Mouse (Mus musculus): ENCODE measurements around the gene Mapk7. TPM values are rescaled to one million over a fixed set of nuclear protein-coding genes. Genes with fewer than 3 reads are reported as not detected.

Gene Mapk7
- polyA plus RNA-seq, 1 experiment from 2014 or later, result 63.6 TPM

DNA sequence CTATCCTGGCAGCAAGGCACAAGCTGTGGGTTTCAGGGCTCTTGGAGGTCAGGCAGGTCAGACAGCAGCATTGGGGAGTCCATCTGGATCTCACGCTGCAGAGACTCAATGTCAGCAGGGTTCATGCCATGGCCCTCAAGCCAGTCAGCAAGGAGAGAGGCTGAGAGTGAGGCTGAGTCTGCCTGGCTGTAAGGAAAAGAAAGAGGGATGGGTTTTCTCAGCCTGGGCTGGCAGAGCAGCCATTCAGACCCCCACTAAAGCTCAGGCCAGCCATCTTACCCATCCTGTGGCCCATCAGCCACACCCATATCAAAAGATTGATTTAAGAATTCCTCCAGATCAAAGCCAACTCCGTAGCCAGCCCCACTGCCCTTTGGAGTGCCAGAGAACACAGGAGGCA lies 5.1 kb downstream of the Mapk7 start:
- Histone ChIP-seq H3K27ac (no peak overlapping the region), H3K27me3 (no peaks in the 10 kb centered on the region), H3K9me3 (replicated peaks) (no peaks in the 10 kb centered on the region), H3K4me2 (no peak overlapping the region), H3K4me1 (peaks cover 67% of the 10 kb centered on the region), H3K36me3 (peaks cover 53% of the 10 kb centered on the region), H3K9ac (no peak overlapping the region), H3K4me3 (replicated peaks) (no peak overlapping the region)
- WGBS, result 72% methylated on average over 2 of the region's 2 CpGs
- ATAC-seq (replicated peaks; ENCODE audit: low FRiP score), result no peak

DNA sequence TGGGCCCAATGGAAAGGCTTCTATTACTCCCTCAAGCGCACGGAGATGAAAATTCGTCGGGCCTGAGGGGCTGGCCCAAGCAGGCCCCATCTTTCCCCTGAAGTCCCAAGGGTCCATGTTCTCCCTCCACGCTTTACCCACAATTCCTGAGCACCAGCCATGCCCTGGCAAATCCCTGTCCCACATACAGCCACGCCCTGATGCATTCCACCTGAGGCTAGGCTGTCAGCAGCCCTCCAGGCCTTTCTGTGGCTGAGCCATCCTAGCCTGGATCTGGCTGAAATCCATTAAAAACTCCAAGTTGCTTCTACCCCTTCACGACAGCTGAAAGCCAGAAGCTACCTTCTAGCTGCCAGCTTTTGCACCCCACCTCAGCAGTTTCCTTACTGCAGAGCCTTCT lies 6.3 kb downstream of the Mapk7 start:
- peak overlapping the region; percentile 97; the same call in 1 of the 2 replicates for H3K27ac ChIP-seq
- no peak overlapping the region for H3K4me3 ChIP-seq (replicated peaks)
- 87% methylated on average over 7 of the region's 7 CpGs for WGBS
- H3K4me2 ChIP-seq, result no peak overlapping the region
- no peaks in the 10 kb centered on the region for H3K9me3 ChIP-seq (replicated peaks)
- peaks cover 73% of the 10 kb centered on the region for H3K4me1 ChIP-seq
- peaks cover 53% of the 10 kb centered on the region for H3K36me3 ChIP-seq
- no peaks in the 10 kb centered on the region for H3K27me3 ChIP-seq
- no peak for ATAC-seq (replicated peaks; ENCODE audit: low FRiP score)
- H3K9ac ChIP-seq, result no peak overlapping the region

- Histone ChIP-seq H3K27ac (0 out of 2 replicates have a peak overlapping the region, but pooled peaks have one; percentile 97), H3K9me3 (replicated peaks) (no peaks in the 10 kb centered on the region), H3K4me2 (peak overlapping the region; percentile 58), H3K4me3 (replicated peaks) (no peak overlapping the region), H3K27me3 (no peaks in the 10 kb centered on the region), H3K9ac (no peak overlapping the region), H3K36me3 (peaks cover 47% of the 10 kb centered on the region), H3K4me1 (peaks cover 67% of the 10 kb centered on the region)
- ATAC-seq (replicated peaks; ENCODE audit: low FRiP score), result no peak
- 17% methylated on average over 2 of the region's 2 CpGs for WGBS
Observed at GRCm38 (mm10) chr11:61487401-61487800, 6.8 kb downstream of the Mapk7 start.

- WGBS, result 61% methylated on average over 14 of the region's 14 CpGs
- H3K36me3 ChIP-seq, result peaks cover 40% of the 10 kb centered on the region
- no peak for ATAC-seq (replicated peaks; ENCODE audit: low FRiP score)
- H3K4me1 ChIP-seq, result peaks cover 69% of the 10 kb centered on the region
- peak overlapping the region; percentile 58 for H3K4me2 ChIP-seq
- H3K9ac ChIP-seq, result no peak overlapping the region; the same call in 1 of the 2 replicates
- peak overlapping the region; percentile 40 for H3K4me3 ChIP-seq (replicated peaks)
- no peaks in the 10 kb centered on the region for H3K9me3 ChIP-seq (replicated peaks)
- H3K27me3 ChIP-seq, result no peaks in the 10 kb centered on the region
- peak overlapping the region; percentile 97 for H3K27ac ChIP-seq
Observed at GRCm38 (mm10) chr11:61486458-61487219, 7.6 kb downstream of the Mapk7 start.

GRCm38 (mm10) chr11:61485541-61486457 lies 8.4 kb downstream of the Mapk7 start:
- Histone ChIP-seq H3K27me3 (no peaks in the 10 kb centered on the region), H3K27ac (peak overlapping the region; percentile 97), H3K9ac (peak overlapping the region; percentile 39), H3K36me3 (peaks cover 31% of the 10 kb centered on the region), H3K4me1 (peaks cover 74% of the 10 kb centered on the region), H3K4me3 (replicated peaks) (peak overlapping the region; percentile 40), H3K9me3 (replicated peaks) (no peaks in the 10 kb centered on the region), H3K4me2 (peak overlapping the region; percentile 58)
- 32% methylated on average over 22 of the region's 22 CpGs for WGBS
- ATAC-seq (replicated peaks; ENCODE audit: low FRiP score), result no peak

GRCm38 (mm10) chr11:61484613-61485540 lies 9.3 kb downstream of the Mapk7 start, which contains the start of gene Mfap4:
Gene Mfap4 (plus strand): TSS chr11:61485431.
- Histone ChIP-seq H3K9me3 (replicated peaks) (no peaks in the 10 kb centered on the region), H3K36me3 (peaks cover 22% of the 10 kb centered on the region), H3K27me3 (no peaks in the 10 kb centered on the region), H3K27ac (peak within 1 kb of the TSS; percentile 97), H3K4me3 (replicated peaks) (peak within 1 kb of the TSS; percentile 40), H3K4me1 (peaks cover 67% of the 10 kb centered on the region), H3K4me2 (peak within 1 kb of the TSS; percentile 58), H3K9ac (peak within 1 kb of the TSS; percentile 39)
- ATAC-seq (replicated peaks; ENCODE audit: low FRiP score), result peak; percentile 92
- WGBS, result 12% methylated on average over 20 of the region's 20 CpGs

DNA sequence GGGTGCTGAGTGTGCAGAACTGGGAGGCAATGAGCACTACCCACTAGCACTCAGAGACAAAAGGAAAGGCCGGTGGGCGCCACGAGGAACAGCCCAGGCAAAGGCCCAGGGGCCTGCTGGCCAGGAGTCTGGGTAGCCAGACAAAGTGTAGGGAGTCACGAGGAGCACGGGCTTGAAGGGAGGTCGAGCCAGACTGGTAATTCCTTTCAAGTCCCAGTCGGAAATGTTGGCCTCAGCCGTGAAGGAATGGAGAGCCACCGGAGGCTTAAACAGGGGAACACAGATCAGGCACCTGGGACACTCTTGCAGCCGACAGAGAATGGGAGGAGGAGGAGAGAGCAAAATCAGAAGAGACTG lies 10.0 kb downstream of the Mapk7 start:
- Histone ChIP-seq H3K27me3 (no peaks in the 10 kb centered on the region), H3K4me1 (peaks cover 61% of the 10 kb centered on the region), H3K9ac (no peak overlapping the region), H3K27ac (peak overlapping the region; percentile 97), H3K36me3 (peaks cover 16% of the 10 kb centered on the region), H3K9me3 (replicated peaks) (no peaks in the 10 kb centered on the region), H3K4me3 (replicated peaks) (peak overlapping the region; percentile 40; the same call in 1 of the 2 replicates), H3K4me2 (peak overlapping the region; percentile 58)
- ATAC-seq (replicated peaks; ENCODE audit: low FRiP score), result no peak
- WGBS, result 18% methylated on average over 10 of the region's 10 CpGs

GRCm38 (mm10) chr11:61483226-61483845 lies 10.9 kb downstream of the Mapk7 start:
- H3K4me2 ChIP-seq, result no peak overlapping the region
- ATAC-seq (replicated peaks; ENCODE audit: low FRiP score), result no peak
- peak overlapping the region; percentile 97 for H3K27ac ChIP-seq
- no peaks in the 10 kb centered on the region for H3K9me3 ChIP-seq (replicated peaks)
- H3K36me3 ChIP-seq, result peaks cover 7% of the 10 kb centered on the region
- H3K4me3 ChIP-seq (replicated peaks), result no peak overlapping the region
- no peaks in the 10 kb centered on the region for H3K27me3 ChIP-seq
- peaks cover 61% of the 10 kb centered on the region for H3K4me1 ChIP-seq
- H3K9ac ChIP-seq, result no peak overlapping the region
- WGBS, result 74% methylated on average over 13 of the region's 13 CpGs

GRCm38 (mm10) chr11:61481239-61482090 lies 12.7 kb downstream of the Mapk7 start:
- Histone ChIP-seq H3K36me3 (no peaks in the 10 kb centered on the region), H3K4me1 (peaks cover 56% of the 10 kb centered on the region), H3K27ac (no peak overlapping the region), H3K4me3 (replicated peaks) (no peak overlapping the region), H3K9ac (no peak overlapping the region), H3K9me3 (replicated peaks) (no peaks in the 10 kb centered on the region), H3K4me2 (no peak overlapping the region), H3K27me3 (no peaks in the 10 kb centered on the region)
- 59% methylated on average over 9 of the region's 9 CpGs for WGBS
- no peak for ATAC-seq (replicated peaks; ENCODE audit: low FRiP score)

- no peaks in the 10 kb centered on the region for H3K9me3 ChIP-seq (replicated peaks)
- ATAC-seq (replicated peaks; ENCODE audit: low FRiP score), result no peak
- H3K4me1 ChIP-seq, result peaks cover 29% of the 10 kb centered on the region
- no peak overlapping the region for H3K4me2 ChIP-seq
- H3K27me3 ChIP-seq, result no peaks in the 10 kb centered on the region
- H3K9ac ChIP-seq, result no peak overlapping the region
- no peak overlapping the region for H3K27ac ChIP-seq
- no peaks in the 10 kb centered on the region for H3K36me3 ChIP-seq
- H3K4me3 ChIP-seq (replicated peaks), result no peak overlapping the region
- WGBS, result 85% methylated on average over 4 of the region's 4 CpGs
Observed at GRCm38 (mm10) chr11:61478788-61479187, 15.4 kb downstream of the Mapk7 start.
